Mouse (Mus musculus): ENCODE data around the gene Ccdc134.

- no peak for TF ChIP-seq POLR2AphosphoS2 (IDR thresholded peaks at IDR 0.05; ENCODE audit: insufficient read length, low read depth)
- TF ChIP-seq POLR2A (IDR thresholded peaks at IDR 0.05; ENCODE audit: insufficient read length, low read depth), result no peak
- TF ChIP-seq CEBPB (IDR thresholded peaks at IDR 0.05; ENCODE audit: insufficient read depth, poor library complexity, severe bottlenecking), result no peak
- no peak for TF ChIP-seq E2F4 (IDR thresholded peaks at IDR 0.05; ENCODE audit: insufficient read depth)
- TF ChIP-seq MAX (IDR thresholded peaks at IDR 0.05; ENCODE audit: low read depth), result no peak
- peak in 2 of 3 experiments; percentile 52 for TF ChIP-seq MYOD1 (IDR thresholded peaks at IDR 0.05; ENCODE audit: control insufficient read depth in 1 of 3, insufficient read length in 2 of 3, low read depth in 2 of 3)
- TF ChIP-seq TCF12 (IDR thresholded peaks at IDR 0.05; ENCODE audit: insufficient read depth, poor library complexity, severe bottlenecking), result no peak
- no peak for TF ChIP-seq TCF3 (IDR thresholded peaks at IDR 0.05; ENCODE audit: insufficient read length, low read depth)
- no peak for TF ChIP-seq SRF (IDR thresholded peaks at IDR 0.05; ENCODE audit: control insufficient read depth, insufficient read length, low read depth)
- TF ChIP-seq MYOG (IDR thresholded peaks at IDR 0.05; ENCODE audit: control insufficient read depth in 1 of 3, insufficient read depth in 1 of 3, insufficient read length in 2 of 3, low read depth in 2 of 3), result peak in 1 of 3 experiments; percentile 63
These were observed 36.3 kb downstream of the Ccdc134 start for GRCm38 (mm10) chr15:82164061-82164399.

Data from myocyte (in vitro differentiated cells).